Mouse (Mus musculus) megakaryocyte, embryonic 14.5 days (primary cell): ENCODE measurements around the gene Zfp444.

Experiments used
- FLI1 ChIP-seq: IDR thresholded peaks from 2 replicates; pipeline ENCODE4 v1.6.1; 2012; ENCODE audit warnings: low read length, inconsistent platforms, mixed read lengths
- GATA1 ChIP-seq: IDR thresholded peaks from 3 replicates; pipeline ENCODE4 v1.6.1; 2012; ENCODE audit warnings: mixed read lengths, low read length, inconsistent platforms, borderline replicate concordance

DNA sequence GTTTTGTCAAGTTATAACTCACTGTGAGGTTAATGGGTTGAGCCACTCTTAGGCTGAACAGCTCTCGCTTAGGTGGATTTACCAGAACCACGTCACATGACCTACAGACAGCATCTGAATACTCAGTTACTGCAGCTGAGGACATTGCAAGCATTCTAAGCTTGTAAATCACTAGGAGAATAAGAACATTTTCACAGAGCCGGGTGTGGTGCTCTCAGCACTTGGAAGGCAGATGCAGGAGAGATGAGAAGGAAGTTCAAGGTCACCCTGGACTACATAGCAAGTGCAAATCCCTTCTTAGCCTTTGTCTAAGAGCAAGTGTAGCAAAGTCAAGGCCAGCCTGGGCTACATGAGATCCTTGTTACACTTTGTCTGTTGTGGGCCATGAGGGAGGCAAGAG is 32.2 kb downstream of the Zfp444 start:
- TF ChIP-seq GATA1 = no peak
- TF ChIP-seq FLI1 = no peak
